Comparison of ENCODE assay signal across 24 mouse cellular contexts in the genomic region with DNA sequence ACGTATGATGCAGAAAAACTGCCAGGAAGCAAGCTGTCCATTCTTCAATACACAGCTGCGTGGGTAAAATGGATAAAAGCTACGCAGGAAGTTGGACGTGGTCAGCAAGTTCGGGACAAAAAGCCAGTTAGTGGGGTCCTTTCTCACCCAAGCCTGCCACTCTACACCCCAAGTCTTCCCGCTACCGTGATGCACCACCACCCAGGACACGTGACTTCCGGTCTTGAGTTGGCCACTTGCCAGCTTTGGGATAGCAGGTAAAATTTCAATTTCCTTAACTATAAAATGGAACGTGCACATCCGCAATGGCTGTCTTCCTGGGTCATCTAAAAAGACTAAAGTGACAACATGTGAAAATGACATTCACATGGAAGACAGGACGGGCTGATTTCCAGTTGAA. TPM values are rescaled to one million over a fixed set of nuclear protein-coding genes. Genes with fewer than 3 reads are reported as not detected.
A peak's percentile ranks its signal among the peaks of the same experiment; 100 is the strongest.
DNase-seq lines count a peak whose midpoint lies in the region; ATAC-seq and TF ChIP-seq lines count a peak whose summit lies in the region.
"Had no signal": no experiment of that assay in that cellular context is flagged by ENCODE, and none has a peak within 500 bp of the region (broad histone marks: within the 10 kb centered on the region; RNA-seq: fewer than 3 reads in every experiment).

No protein-coding gene starts in this region.

- no peak for TF ChIP-seq CTCF in heart, adult 2 months (IDR thresholded peaks at IDR 0.05)
- no peak for TF ChIP-seq CTCF in MEL (IDR thresholded peaks at IDR 0.05 in 2 of 3, conservative IDR thresholded peaks at IDR 0.05 in 1 of 3; ENCODE audit: control insufficient read depth in 1 of 3, insufficient read depth in 1 of 3, low read depth in 2 of 3, low read length in 3 of 3, poor library complexity in 1 of 3, severe bottlenecking in 1 of 3)

- no peaks in the 10 kb centered on the region; the same call in 1 of the 2 replicates for H3K4me1 ChIP-seq in heart, adult 2 months (ENCODE audit: control insufficient read depth, insufficient read depth, low read length)
- peaks cover 0 to 7% of the 10 kb centered on the region in 2 experiments; a peak in 1 of 4 replicates for H3K4me1 ChIP-seq in MEL (ENCODE audit: control insufficient read depth in 1 of 2, insufficient read depth in 2 of 2, low read length in 2 of 2)
- peaks cover 2% of the 10 kb centered on the region; the same call in 1 of the 2 replicates for H3K4me1 ChIP-seq in midbrain, embryonic 11.5 days (ENCODE audit: control insufficient read depth, insufficient read depth, low read length)
- peaks cover 18% of the 10 kb centered on the region for H3K4me1 ChIP-seq in midbrain, embryonic 13.5 days (replicated peaks)

- TF ChIP-seq POLR2A in heart, adult 2 months (IDR thresholded peaks at IDR 0.05; ENCODE audit: insufficient read depth, low read depth, low read length), result no peak
- TF ChIP-seq POLR2A in MEL (IDR thresholded peaks at IDR 0.05; ENCODE audit: control insufficient read depth in 1 of 2, insufficient read depth in 1 of 2, low read depth in 1 of 2, low read length in 2 of 2, poor library complexity in 1 of 2), result no peak

- no peak overlapping the region for H3K4me2 ChIP-seq in midbrain, embryonic 11.5 days
- H3K4me2 ChIP-seq in midbrain, embryonic 13.5 days (replicated peaks), result no peak overlapping the region
- H3K4me2 ChIP-seq: hindbrain, embryonic 14.5 days had no signal

- H3K27me3 ChIP-seq in heart, adult 2 months (ENCODE audit: control insufficient read depth, insufficient read depth, low read length), result no peaks in the 10 kb centered on the region
- H3K27me3 ChIP-seq in MEL (ENCODE audit: control insufficient read depth in 1 of 2, insufficient read depth in 2 of 2, low read length in 2 of 2), result no peaks in the 10 kb centered on the region
- H3K27me3 ChIP-seq in midbrain, embryonic 11.5 days (ENCODE audit: control insufficient read depth, insufficient read depth, low read length), result no peaks in the 10 kb centered on the region
- peaks cover 54% of the 10 kb centered on the region for H3K27me3 ChIP-seq in midbrain, embryonic 13.5 days

- WGBS in heart, adult 2 months, result 59% methylated on average over 12 of the region's 12 CpGs
- 92% methylated on average over 12 of the region's 12 CpGs for WGBS in midbrain, embryonic 11.5 days
- WGBS in midbrain, embryonic 13.5 days, result 92% methylated on average over 12 of the region's 12 CpGs

- no peak for TF ChIP-seq RAD21 in MEL (IDR thresholded peaks at IDR 0.05; ENCODE audit: low read depth, low read length)

- ATAC-seq in midbrain, embryonic 11.5 days (ENCODE audit: low FRiP score), result no peak
- no peak for ATAC-seq in midbrain, embryonic 13.5 days
- ATAC-seq: forebrain, embryonic 13.5 days; forebrain, embryonic 16.5 days; hindbrain, postnatal 0 days; intestine, postnatal 0 days had no signal

- no peak for DNase-seq in heart, adult 2 months
- no peak for DNase-seq in heart, adult 8-10 months (ENCODE audit: low spot score)
- DNase-seq in thymus, postnatal 4 days, result peak; percentile 8
- no peak for DNase-seq in thymus, postnatal 36 days
- DNase-seq in MEL (ENCODE audit: low read depth, low spot score), result no peak
- no peak for DNase-seq in midbrain, embryonic 11.5 days (ENCODE audit: low spot score, missing footprints)
- DNase-seq: adrenal gland, adult 8-10 months; adrenal gland, postnatal 25 days; cerebellum, adult 18-20 months; cerebellum, adult 9-10 months; cerebellum, postnatal 14 days; gastrocnemius, postnatal 25 days; heart, postnatal 14 days; heart, postnatal 4 days had no signal

- H3K79me2 ChIP-seq in heart, adult 2 months (replicated peaks; ENCODE audit: control insufficient read depth, insufficient read depth, low read length), result no peaks in the 10 kb centered on the region
- no peaks in the 10 kb centered on the region for H3K79me2 ChIP-seq in MEL (ENCODE audit: control insufficient read depth, insufficient read depth, low read length, poor library complexity)

- H3K36me3 ChIP-seq in heart, adult 2 months (ENCODE audit: control insufficient read depth, insufficient read depth, low read length), result no peaks in the 10 kb centered on the region
- H3K36me3 ChIP-seq in MEL (ENCODE audit: control insufficient read depth in 1 of 2, insufficient read depth in 2 of 2, low read length in 2 of 2), result no peaks in the 10 kb centered on the region
- no peaks in the 10 kb centered on the region for H3K36me3 ChIP-seq in midbrain, embryonic 11.5 days (ENCODE audit: control insufficient read depth, insufficient read depth, low read length)
- no peaks in the 10 kb centered on the region for H3K36me3 ChIP-seq in midbrain, embryonic 13.5 days
- H3K36me3 ChIP-seq: forebrain, embryonic 10.5 days; G1E; heart, embryonic 10.5 days; heart, embryonic 13.5 days had no signal

- no peak for TF ChIP-seq EP300 in heart, adult 2 months (IDR thresholded peaks at IDR 0.05; ENCODE audit: insufficient read depth, low read depth, low read length)
- TF ChIP-seq EP300 in MEL (IDR thresholded peaks at IDR 0.05; ENCODE audit: low read depth in 1 of 2, low read length in 2 of 2), result no peak

- no peak overlapping the region for H3K4me3 ChIP-seq in heart, adult 2 months
- H3K4me3 ChIP-seq in MEL (ENCODE audit: control insufficient read depth in 1 of 2, insufficient read depth in 1 of 2, low read depth in 2 of 2, low read length in 2 of 2), result peak overlapping the region; percentile 64 to 76; a peak in 3 of 4 replicates
- H3K4me3 ChIP-seq in midbrain, embryonic 11.5 days (ENCODE audit: low read depth, low read length), result no peak overlapping the region
- H3K4me3 ChIP-seq in midbrain, embryonic 13.5 days (replicated peaks), result no peak overlapping the region
- H3K4me3 ChIP-seq: forebrain, embryonic 10.5 days; forebrain, embryonic 13.5 days; heart, embryonic 10.5 days; heart, embryonic 13.5 days had no signal

- H3K9me3 ChIP-seq in MEL (replicated peaks; ENCODE audit: insufficient read depth, low read length), result no peaks in the 10 kb centered on the region
- no peaks in the 10 kb centered on the region for H3K9me3 ChIP-seq in midbrain, embryonic 11.5 days (ENCODE audit: control insufficient read depth, low read length)
- H3K9me3 ChIP-seq in midbrain, embryonic 13.5 days, result no peaks in the 10 kb centered on the region
- H3K9me3 ChIP-seq: forebrain, embryonic 10.5 days; forebrain, embryonic 13.5 days; G1E; heart, embryonic 10.5 days; heart, embryonic 13.5 days had no signal

- intact Hi-C loops in heart, adult 2 months (cut with DNase I), result no loop called here

- H3K9ac ChIP-seq in heart, adult 2 months (ENCODE audit: low read depth, low read length), result peak overlapping the region; percentile 4; the same call in 1 of the 2 replicates
- no peak overlapping the region for H3K9ac ChIP-seq in MEL (ENCODE audit: control insufficient read depth, low read depth, low read length, poor library complexity, severe bottlenecking)
- H3K9ac ChIP-seq in midbrain, embryonic 11.5 days (ENCODE audit: low read length), result no peak overlapping the region
- no peak overlapping the region for H3K9ac ChIP-seq in midbrain, embryonic 13.5 days (replicated peaks)
- H3K9ac ChIP-seq: forebrain, embryonic 13.5 days; heart, embryonic 13.5 days; hindbrain, embryonic 14.5 days had no signal

- H3K27ac ChIP-seq in heart, adult 2 months, result no peak overlapping the region; the same call in 1 of the 2 replicates
- H3K27ac ChIP-seq in MEL (ENCODE audit: control insufficient read depth, low read depth, low read length), result no peak overlapping the region
- no peak overlapping the region for H3K27ac ChIP-seq in midbrain, embryonic 11.5 days (ENCODE audit: low read depth, low read length)
- H3K27ac ChIP-seq in midbrain, embryonic 13.5 days, result no peak overlapping the region
- H3K27ac ChIP-seq: forebrain, embryonic 13.5 days; heart, embryonic 10.5 days; heart, embryonic 13.5 days; hindbrain, embryonic 14.5 days; hindbrain, postnatal 0 days had no signal

TF ChIP-seq in MEL, 35 proteins besides CTCF, POLR2A, EP300 and RAD21 (continues in another document):
- no peak for TF ChIP-seq SIN3A (IDR thresholded peaks at IDR 0.05; ENCODE audit: low read length)
- TF ChIP-seq TAL1 (IDR thresholded peaks at IDR 0.05; ENCODE audit: low read length), result no peak
- no peak for TF ChIP-seq POLR2AphosphoS2 (IDR thresholded peaks at IDR 0.05; ENCODE audit: low read length)
- TF ChIP-seq MEF2A (IDR thresholded peaks at IDR 0.05; ENCODE audit: extremely low read depth, insufficient replicate concordance, low read depth, low read length, poor library complexity, severe bottlenecking), result no peak
- TF ChIP-seq CHD1 (IDR thresholded peaks at IDR 0.05; ENCODE audit: low read depth, low read length), result no peak
- TF ChIP-seq JUND (IDR thresholded peaks at IDR 0.05; ENCODE audit: low read depth, low read length), result no peak
- TF ChIP-seq USF1 (IDR thresholded peaks at IDR 0.05; ENCODE audit: low read depth, low read length), result peak; percentile 81
- TF ChIP-seq ZMIZ1 (IDR thresholded peaks at IDR 0.05; ENCODE audit: low read depth, low read length), result no peak
- peak; percentile 69; the same call in 1 of the 2 replicates for TF ChIP-seq BHLHE40 (IDR thresholded peaks at IDR 0.05; ENCODE audit: borderline replicate concordance, low read depth, low read length)
- no peak for TF ChIP-seq ZKSCAN1 (IDR thresholded peaks at IDR 0.05; ENCODE audit: low read depth, low read length)
- no peak for TF ChIP-seq MYC (IDR thresholded peaks at IDR 0.05; ENCODE audit: low read depth, low read length)
- no peak for TF ChIP-seq ETS1 (IDR thresholded peaks at IDR 0.05; ENCODE audit: low read depth, low read length)

RNA-seq across cellular contexts. Expression of a gene that starts 6.6 kb away (rescaled TPM):
- total RNA-seq in heart, adult 2 months (2021), result under 1 TPM; 0.52 to 0.76 TPM
- polyA plus RNA-seq in heart, adult 2 months (2012; rRNA removed), result 2.4 and 3.0 TPM in 2 replicates
- total RNA-seq in heart, adult 8-10 months (2022), result 1 to 10 TPM in 1 of 4 experiments, under 1 TPM in 3; 0.16 to 1.1 (median 0.46) TPM
- 1.3 and 1.5 TPM in 2 replicates for total RNA-seq in MEL (2012; rRNA removed)
- 1 to 10 TPM in 1 of 2 experiments, not detected in 1; 1.7 TPM for polyA plus RNA-seq in MEL (2012; ENCODE audit: insufficient read depth in 1 of 2, insufficient read length in 2 of 2, low read depth in 1 of 2, low replicate concordance in 2 of 2, missing spikeins in 1 of 2)
- polyA plus RNA-seq in midbrain, embryonic 11.5 days (2014; fragmentation: Nextera tagmentation; extraction: Ambion mirVana), result 2.0 and 2.1 TPM in 2 replicates
- 1.6 and 2.2 TPM in 2 replicates for polyA plus RNA-seq in midbrain, embryonic 13.5 days (2015; fragmentation: Nextera tagmentation; extraction: Ambion mirVana)
- total RNA-seq: hindbrain, postnatal 0 days had no signal

RNA-seq across cellular contexts. Expression of a gene that starts 18.4 kb away (rescaled TPM):
- total RNA-seq in heart, adult 2 months (2021), result 10 to 100 TPM; 85.7 to 93.3 TPM
- polyA plus RNA-seq in heart, adult 2 months (2012; rRNA removed), result 77.2 and 121 TPM in 2 replicates
- 100 to 1,000 TPM in 3 of 4 experiments, 10 to 100 TPM in 1; 98.7 to 109 (median 103) TPM for total RNA-seq in heart, adult 8-10 months (2022)
- total RNA-seq in MEL (2012; rRNA removed), result 83.6 and 105 TPM in 2 replicates
- 100 to 1,000 TPM in 1 of 2 experiments, not detected in 1; 184 TPM for polyA plus RNA-seq in MEL (2012; ENCODE audit: insufficient read depth in 1 of 2, insufficient read length in 2 of 2, low read depth in 1 of 2, low replicate concordance in 2 of 2, missing spikeins in 1 of 2)
- 37.4 and 43.4 TPM in 2 replicates for polyA plus RNA-seq in midbrain, embryonic 11.5 days (2014; fragmentation: Nextera tagmentation; extraction: Ambion mirVana)
- 21.7 and 23.8 TPM in 2 replicates for polyA plus RNA-seq in midbrain, embryonic 13.5 days (2015; fragmentation: Nextera tagmentation; extraction: Ambion mirVana)

Comparison
In these comparisons a context has a peak if more than half of its experiments do, and no peak if none do; other contexts are left out.
1. H3K4me3 ChIP-seq: peak in MEL (2 of 2); none in heart, adult 2 months (single experiment), midbrain, embryonic 11.5 days (single experiment) and midbrain, embryonic 13.5 days (single experiment).